Mouse (Mus musculus): Measurements from ENCODE around the gene Narfl.

Narfl gene

DNA sequence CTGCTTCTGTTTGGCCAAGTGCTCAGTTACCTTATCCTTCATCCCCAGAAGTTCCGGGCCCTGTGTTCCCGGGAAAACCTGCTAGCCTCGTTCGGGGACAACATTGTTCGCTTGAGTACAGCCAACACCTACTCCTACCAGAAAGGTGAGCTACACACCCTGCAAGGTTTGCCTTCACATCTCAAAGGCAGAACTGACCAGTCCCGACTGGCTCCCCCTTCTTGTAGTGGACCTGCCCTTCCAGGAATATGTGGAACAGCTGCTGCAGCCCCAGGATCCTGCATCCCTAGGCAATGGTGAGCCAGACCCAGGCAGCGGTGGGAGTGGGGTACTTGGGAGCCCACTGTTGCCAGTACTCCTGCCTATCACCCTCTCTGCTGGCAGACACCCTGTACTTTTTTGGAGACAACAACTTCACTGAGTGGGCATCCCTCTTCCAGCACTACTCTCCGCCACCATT lies 56.0 kb downstream of the Narfl start:
- no peak for DNase-seq (ENCODE audit: low spot score in 2 of 2)

DNA sequence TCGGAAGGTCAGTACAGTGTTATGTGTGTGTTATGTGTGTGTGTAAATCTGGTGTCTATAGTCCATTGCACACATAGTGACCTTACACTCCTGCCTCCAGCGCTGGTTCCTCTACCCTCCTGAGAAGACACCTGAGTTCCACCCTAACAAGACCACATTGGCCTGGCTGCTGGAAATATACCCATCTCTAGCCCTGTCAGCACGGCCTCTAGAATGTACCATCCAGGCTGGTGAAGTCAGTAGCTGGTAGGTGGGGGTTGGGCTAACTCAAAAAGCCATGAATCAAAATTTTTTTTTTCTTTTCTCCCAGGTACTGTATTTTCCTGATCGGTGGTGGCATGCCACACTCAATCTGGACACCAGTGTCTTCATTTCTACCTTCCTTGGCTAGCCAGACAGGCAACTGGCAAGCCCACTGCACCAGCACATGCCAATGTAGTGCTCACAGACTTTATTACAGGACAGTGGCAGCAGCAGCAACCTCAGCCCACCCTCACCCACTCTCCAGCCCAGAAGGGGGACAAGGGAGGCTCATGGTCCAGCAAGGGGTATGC lies 56.7 kb downstream of the Narfl start:
- DNase-seq (ENCODE audit: low spot score in 2 of 2), result no peak

- DNase-seq (ENCODE audit: low spot score in 2 of 2), result no peak
Observed at GRCm38 (mm10) chr17:25830806-25831431, 57.3 kb downstream of the Narfl start.

GRCm38 (mm10) chr17:25831451-25832281 lies 58.1 kb downstream of the Narfl start:
- peak in 1 of 2 experiments; percentile 56 for DNase-seq (ENCODE audit: low spot score in 2 of 2)

DNA sequence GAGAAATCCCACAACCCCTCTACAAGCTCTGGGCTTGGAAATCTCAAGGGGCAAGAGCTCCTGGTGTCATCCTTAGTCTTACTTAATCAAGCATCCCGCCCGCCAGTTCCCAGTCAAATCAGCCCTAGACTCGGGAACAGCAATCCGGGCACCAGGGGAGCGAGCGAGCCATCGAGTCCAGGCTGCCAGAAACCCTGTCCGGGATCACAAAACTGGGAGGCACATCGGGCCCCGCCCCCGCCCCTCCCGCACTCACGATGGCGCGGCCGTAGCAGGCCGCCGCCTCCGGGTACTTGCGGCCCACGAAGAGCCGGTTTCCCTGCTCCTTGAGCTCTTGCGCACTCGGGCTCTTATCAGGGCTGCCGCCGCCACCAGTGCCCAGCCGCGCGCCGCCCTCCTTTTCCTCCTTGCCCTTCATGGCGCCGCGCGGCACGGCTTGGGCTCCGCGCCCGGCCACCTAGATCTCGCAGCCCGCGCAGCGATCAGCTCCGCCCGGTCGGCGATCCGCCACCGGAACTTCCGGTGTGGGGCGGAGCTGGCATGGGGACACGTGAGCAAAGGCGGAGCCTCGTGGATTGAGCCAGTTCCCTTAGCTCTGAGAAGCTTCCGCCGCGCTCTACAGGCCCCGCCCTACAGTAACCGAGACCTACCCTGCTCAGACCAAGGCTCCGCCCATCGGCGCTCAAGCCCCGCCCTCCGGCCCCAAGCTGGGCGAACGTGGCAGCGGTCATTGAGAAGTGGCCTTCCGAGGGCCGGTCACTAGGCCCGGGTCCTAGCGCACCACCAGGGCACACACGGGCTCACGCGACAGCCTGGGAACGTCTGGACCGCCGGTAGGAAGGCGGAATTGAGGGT lies 59.1 kb downstream of the Narfl start:
- DNase-seq (ENCODE audit: low spot score in 2 of 2), result peak; percentile 99 to 100

Data from spleen, postnatal 10 days (tissue).